Mouse (Mus musculus): ENCODE results near the gene Adal.
"Not testable (repeated sequence)": the region's sequence is repeated elsewhere in the genome, so short reads cannot be mapped to it uniquely, and the experiment has no call there.

Adal gene

GRCm38 (mm10) chr2:121140018-121140882, at the start of gene Adal, which contains the start of gene Lcmt2:
Adal (plus strand) TSS chr2:121140428.
Lcmt2 (minus strand) TSS chr2:121140653.
- peak; percentile 94 for DNase-seq

DNA sequence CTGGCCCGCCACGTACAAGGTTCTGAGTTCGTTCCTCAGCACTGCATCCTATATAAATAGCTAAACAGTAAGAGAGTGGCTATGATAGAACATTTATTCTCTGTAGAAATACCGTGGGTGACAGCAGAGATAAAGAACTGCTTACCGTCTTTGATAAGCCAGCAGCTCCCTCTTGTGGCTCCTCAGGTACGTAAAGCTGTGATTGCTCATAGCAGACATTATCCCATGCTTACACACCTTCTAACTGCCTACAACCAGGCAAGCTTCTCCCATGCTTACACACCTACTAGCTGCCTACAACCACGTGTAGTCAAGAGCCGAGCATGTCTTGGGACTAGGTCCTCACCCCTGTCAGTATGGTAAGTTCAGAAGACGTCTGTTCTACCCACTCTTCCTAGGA, 38.2 kb upstream of the Adal start:
- peak; percentile 69 for DNase-seq

GRCm38 (mm10) chr2:121105940-121106339, 34.3 kb upstream of the Adal start:
- no peak for DNase-seq

DNA sequence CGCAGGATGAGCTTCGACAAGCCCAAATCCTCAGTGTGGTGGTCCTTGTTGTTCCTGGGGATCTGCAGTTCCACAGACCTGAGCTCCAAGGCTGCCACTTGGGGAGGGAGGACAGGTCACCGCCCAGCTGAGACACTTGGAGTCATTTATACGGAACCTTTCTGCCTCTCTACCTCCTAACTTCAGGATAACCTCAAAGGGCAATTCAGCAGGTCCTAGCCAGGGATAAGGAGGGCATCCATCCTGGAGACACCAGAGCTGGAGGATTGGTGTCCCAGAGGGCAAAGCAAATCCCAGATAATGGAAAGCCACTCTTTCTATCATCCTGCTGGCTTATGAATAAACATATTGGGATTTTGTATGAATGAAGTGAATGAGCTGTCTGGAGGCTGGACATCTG, 30.5 kb upstream of the Adal start, which contains the start of gene Tgm7:
Tgm7 (minus strand) TSS at position 101 of the 400 bp plus-strand sequence.
- DNase-seq, result no peak

DNA sequence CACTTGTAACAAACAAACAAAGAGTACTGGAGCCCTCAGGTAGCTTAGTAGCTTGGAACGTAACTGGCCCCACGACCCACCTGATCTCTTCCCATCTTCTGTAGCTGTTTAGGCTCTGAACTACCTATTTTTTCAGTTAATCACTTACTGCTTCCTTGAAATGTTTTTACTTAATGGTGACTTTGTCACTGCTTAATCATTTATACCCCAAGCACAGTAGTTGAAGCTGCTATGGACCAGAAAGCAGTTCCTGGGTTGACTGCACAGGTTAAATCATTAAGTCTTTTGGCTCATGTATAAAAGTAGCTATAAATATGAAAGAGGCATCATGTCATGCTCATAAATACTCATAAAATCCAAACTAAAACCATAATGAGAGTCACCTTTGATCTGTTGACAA, 24.8 kb upstream of the Adal start:
- no peak for DNase-seq

- no peak for DNase-seq
These were observed 21.0 kb upstream of the Adal start for GRCm38 (mm10) chr2:121119260-121119659.

- not testable (repeated sequence) for DNase-seq
These were observed 13.9 kb upstream of the Adal start for GRCm38 (mm10) chr2:121126302-121126701.

DNA sequence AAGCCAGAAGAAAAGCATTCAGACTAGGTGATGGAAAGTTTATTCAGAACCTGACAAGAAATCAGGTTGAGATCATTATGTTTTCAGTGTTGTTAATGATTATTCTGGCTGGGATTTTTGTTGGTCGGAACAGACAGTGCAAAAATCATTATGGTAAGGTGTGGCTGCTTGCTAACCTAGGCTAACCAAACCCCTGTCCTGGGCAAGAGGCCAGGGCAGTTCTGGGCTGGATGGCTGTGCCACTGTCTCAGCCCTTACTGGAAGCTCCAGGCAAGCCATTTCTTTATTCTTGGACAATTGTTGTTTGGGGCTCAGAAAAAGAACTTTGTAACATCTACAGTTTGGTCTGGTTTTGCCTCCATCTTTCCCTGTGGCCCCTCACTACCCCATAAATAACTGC, 12.7 kb upstream of the Adal start:
- DNase-seq, result no peak

DNA sequence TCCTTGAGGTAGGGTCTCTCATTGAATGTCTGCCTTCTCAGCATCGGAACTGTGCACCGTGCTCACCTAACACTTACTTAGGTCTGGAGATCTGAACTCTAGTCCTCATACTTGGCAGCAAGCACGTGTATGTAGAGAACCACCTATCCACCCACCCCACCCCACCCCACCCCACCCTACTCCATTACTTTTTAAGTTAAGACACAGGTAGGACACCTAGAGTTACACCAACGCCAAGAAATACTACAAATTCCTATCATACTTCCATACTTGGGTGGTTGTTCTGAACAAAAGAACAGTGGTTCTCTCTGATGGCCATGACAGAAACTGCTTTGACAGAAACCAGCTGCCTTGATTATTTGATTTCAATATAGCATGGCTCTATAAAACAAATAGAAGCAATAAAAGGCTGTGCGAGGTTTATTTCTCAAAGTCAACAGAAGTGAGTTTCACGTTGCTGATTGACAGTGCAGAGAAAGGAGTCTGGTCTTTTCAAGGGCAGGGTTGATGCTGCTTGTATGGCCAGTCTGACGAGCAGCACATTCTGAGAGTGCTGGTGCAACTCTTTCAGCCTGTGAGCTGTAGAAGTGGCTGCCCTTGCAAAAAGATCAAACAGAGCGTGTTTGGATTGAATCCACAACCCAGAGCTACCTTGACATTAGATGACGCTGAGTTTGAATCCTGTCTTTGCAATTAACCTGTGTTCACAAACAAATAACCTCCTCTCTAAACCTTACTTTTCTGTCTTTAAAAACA, 11.2 kb upstream of the Adal start:
- DNase-seq, result no peak

- DNase-seq, result no peak
These were observed 7.4 kb upstream of the Adal start for GRCm38 (mm10) chr2:121132822-121133221.

DNA sequence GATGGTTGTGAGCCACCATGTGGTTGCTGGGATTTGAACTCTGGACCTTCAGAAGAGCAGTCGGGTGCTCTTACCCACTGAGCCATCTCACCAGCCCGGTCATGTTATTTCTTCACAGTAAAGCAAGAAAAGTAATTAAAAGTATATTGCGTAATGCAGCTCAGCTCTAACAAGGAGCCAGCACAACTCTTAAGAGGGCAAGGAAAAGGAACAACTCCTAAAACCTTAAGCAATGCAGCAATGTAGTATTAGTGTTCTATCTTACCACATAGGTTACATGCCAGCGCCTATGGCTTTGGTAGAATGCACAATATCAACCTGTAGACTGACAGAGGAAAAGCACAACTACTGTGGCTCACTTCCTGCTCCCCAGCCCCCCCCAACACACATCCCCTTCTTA, 2.9 kb upstream of the Adal start:
- DNase-seq, result no peak

- peak; percentile 69 for DNase-seq
These were observed 786 bp upstream of the Adal start for GRCm38 (mm10) chr2:121139266-121140017.

- no peak for DNase-seq
These were observed 1.2 kb downstream of the Adal start for GRCm38 (mm10) chr2:121141216-121142035.

GRCm38 (mm10) chr2:121142415-121142814, 2.2 kb downstream of the Adal start:
- no peak for DNase-seq

GRCm38 (mm10) chr2:121149679-121150078, 9.5 kb downstream of the Adal start:
- no peak for DNase-seq

GRCm38 (mm10) chr2:121153100-121153499, 12.9 kb downstream of the Adal start:
- no peak for DNase-seq

- no peak for DNase-seq
These were observed 28.9 kb downstream of the Adal start for GRCm38 (mm10) chr2:121169173-121169572.

- peak; percentile 37 for DNase-seq
These were observed 29.7 kb downstream of the Adal start for GRCm38 (mm10) chr2:121169902-121170301.

GRCm38 (mm10) chr2:121170481-121170971, 30.3 kb downstream of the Adal start, which contains the start of gene Tubgcp4:
Tubgcp4 (plus strand) TSS chr2:121170654.
- DNase-seq, result no peak

- DNase-seq, result peak; percentile 87
These were observed 30.9 kb downstream of the Adal start, which contains the start of gene Zscan29 for GRCm38 (mm10) chr2:121170980-121171742. Zscan29 (minus strand) TSS chr2:121171125.

Measured in cerebellum, adult 9-11 months (tissue).